Mouse (Mus musculus): ENCODE data around the gene Ltbp1.

DNA sequence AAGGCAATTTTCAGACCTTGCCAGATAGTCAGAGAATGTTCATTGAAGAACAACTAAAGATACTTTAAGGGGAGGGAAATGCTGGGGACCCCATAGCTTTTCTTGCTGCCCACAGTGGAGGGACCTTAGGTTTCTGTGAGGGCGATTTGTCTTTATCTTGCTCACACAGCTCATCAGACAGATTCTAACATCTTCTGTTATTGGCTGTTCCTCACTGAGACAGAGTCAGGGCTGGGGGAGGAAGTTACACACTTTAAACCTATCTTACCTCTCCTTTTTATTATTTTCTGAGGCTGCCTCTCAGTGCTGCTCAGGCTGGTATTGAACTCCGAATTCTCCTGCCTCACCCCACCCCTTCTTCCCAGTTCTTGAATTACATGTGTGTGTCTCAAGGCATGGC lies 5.3 kb upstream of the Ltbp1 start:
- TF ChIP-seq CTCF (IDR thresholded peaks at IDR 0.05; ENCODE audit: extremely low read depth, insufficient read depth, low read length) (no peak), POLR2A (IDR thresholded peaks at IDR 0.05; ENCODE audit: extremely low read depth, insufficient read depth, low read length) (no peak)
